Mouse (Mus musculus) lung, postnatal 0 days (tissue): ENCODE results near the gene Vav2. TPM values are rescaled to one million over a fixed set of nuclear protein-coding genes. Genes with fewer than 3 reads are reported as not detected.

Experiments
- ATAC-seq: fragments of 200-750 bp; cut with Nextera tagmentation; 2 replicates; pipeline ENCODE4 v1.8.0; 2017; ENCODE audit warnings: moderate library complexity
- DNase-seq: peaks from one replicate; pipeline ENCODE4 v3.0.0-alpha.2; 2016; ENCODE audit warnings: low spot score
- H3K27ac ChIP-seq: fragments of 300-500 bp; sonication (generic); 2 replicates; pipeline ENCODE4 v1.5.1; 2014; ENCODE audit warnings: antibody characterized with exemption, mild to moderate bottlenecking, low read length, mixed read lengths
- H3K27me3 ChIP-seq: fragments of 300-500 bp; sonication (generic); replicated peaks from 2 replicates; pipeline ENCODE4 v1.6.1; 2014; ENCODE audit warnings: low read length, mixed read lengths; ENCODE audit not compliant: insufficient read depth
- H3K36me3 ChIP-seq: fragments of 300-500 bp; sonication (generic); 2 replicates; pipeline ENCODE4 v1.6.1; 2014; ENCODE audit warnings: low read length, mixed read lengths; ENCODE audit not compliant: insufficient read depth
- H3K4me1 ChIP-seq: fragments of 300-500 bp; sonication (generic); 2 replicates; pipeline ENCODE4 v1.6.1; 2014; ENCODE audit warnings: antibody characterized with exemption, low read depth, low read length, mixed read lengths; ENCODE audit not compliant: insufficient read depth
- H3K4me2 ChIP-seq: fragments of 300-500 bp; sonication (generic); replicated peaks from 2 replicates; pipeline ENCODE4 v1.6.1; 2014; ENCODE audit warnings: low read depth, mild to moderate bottlenecking, low read length, moderate library complexity, mixed read lengths
- H3K4me3 ChIP-seq: fragments of 300-500 bp; sonication (generic); 2 replicates; pipeline ENCODE4 v1.5.1; 2014; ENCODE audit warnings: low read depth, low read length
- H3K9ac ChIP-seq: fragments of 300-500 bp; sonication (generic); replicated peaks from 2 replicates; pipeline ENCODE4 v1.6.1; 2014; ENCODE audit warnings: low read depth, mild to moderate bottlenecking
- H3K9me3 ChIP-seq: fragments of 300-500 bp; sonication (generic); 2 replicates; pipeline ENCODE4 v1.6.1; 2016; ENCODE audit warnings: low read length, mixed read lengths
- CTCF ChIP-seq: IDR thresholded peaks from 2 replicates; pipeline ENCODE4 v1.5.1; 2016; ENCODE audit warnings: antibody characterized with exemption, mild to moderate bottlenecking
- EP300 ChIP-seq: IDR thresholded peaks from 2 replicates; pipeline ENCODE4 v1.6.1; 2016; ENCODE audit warnings: antibody characterized with exemption, mild to moderate bottlenecking, control low read depth
- WGBS: fragments of 180-500 bp; shearing (Covaris S2); extraction: QIAGEN DNeasy Blood & Tissue Kit; methylation state at CpG from one replicate; pipeline ENCODE4 v1.1.7; 2014; 5-methylcytosine and 5-hydroxymethylcytosine counted together
- polyA plus RNA-seq: library from polyadenylated mRNA; unstranded; fragments of >200 nt; fragmentation: Nextera tagmentation; extraction: Ambion mirVana; gene quantifications from 2 replicates; pipeline ENCODE4 v1.2.1, GENCODE M21; 2015

Gene Vav2
- polyA plus RNA-seq, 1 experiment from 2014 or later: 12.1 TPM

GRCm38 (mm10) chr2:27316167-27316566, 110.7 kb downstream of the Vav2 start:
- Histone ChIP-seq H3K9ac (no peak overlapping the region), H3K4me1 (peaks cover 2% of the 10 kb centered on the region; the same call in 1 of the 2 replicates)

GRCm38 (mm10) chr2:27314269-27314668, 112.6 kb downstream of the Vav2 start:
- Histone ChIP-seq H3K4me1 (peaks cover 2% of the 10 kb centered on the region; the same call in 1 of the 2 replicates), H3K9me3 (no peaks in the 10 kb centered on the region), H3K4me2 (no peak overlapping the region), H3K9ac (no peak overlapping the region), H3K27me3 (no peaks in the 10 kb centered on the region), H3K27ac (0 out of 2 replicates have a peak overlapping the region, but pooled peaks have one; percentile 10), H3K4me3 (no peak overlapping the region), H3K36me3 (no peaks in the 10 kb centered on the region)
- no peak for DNase-seq
- ATAC-seq: no peak
- 93% methylated on average over 5 of the region's 5 CpGs for WGBS
- TF ChIP-seq EP300 (no peak), CTCF (no peak)

More at GRCm38 (mm10) chr2:27316167-27316566, 110.7 kb downstream of the Vav2 start:
- ATAC-seq (no peak), DNase-seq (no peak)
- Histone ChIP-seq H3K4me3 (no peak overlapping the region), H3K4me2 (no peak overlapping the region), H3K36me3 (no peaks in the 10 kb centered on the region), H3K9me3 (no peaks in the 10 kb centered on the region), H3K27ac (no peak overlapping the region), H3K27me3 (no peaks in the 10 kb centered on the region)
- 81% methylated on average over 5 of the region's 5 CpGs for WGBS
- TF ChIP-seq EP300 (no peak), CTCF (no peak)

- Histone ChIP-seq H3K4me1 (peaks cover 2% of the 10 kb centered on the region; the same call in 1 of the 2 replicates), H3K36me3 (no peaks in the 10 kb centered on the region), H3K4me3 (no peak overlapping the region), H3K9me3 (no peaks in the 10 kb centered on the region), H3K9ac (no peak overlapping the region), H3K27me3 (no peaks in the 10 kb centered on the region), H3K4me2 (no peak overlapping the region), H3K27ac (no peak overlapping the region; the same call in 1 of the 2 replicates)
- DNase-seq (peak; percentile 89), ATAC-seq (peak; percentile 84)
- TF ChIP-seq CTCF (no peak), EP300 (no peak; the same call in none of the 2 replicates)
- WGBS: 56% methylated on average over 3 of the region's 3 CpGs
Measured at GRCm38 (mm10) chr2:27312500-27312899, 114.3 kb downstream of the Vav2 start.

- Histone ChIP-seq H3K9ac (no peak overlapping the region), H3K27ac (peak overlapping the region; percentile 22; the same call in 1 of the 2 replicates), H3K4me1 (peaks cover 2% of the 10 kb centered on the region; the same call in 1 of the 2 replicates), H3K27me3 (no peaks in the 10 kb centered on the region), H3K9me3 (no peaks in the 10 kb centered on the region), H3K4me3 (no peak overlapping the region), H3K36me3 (no peaks in the 10 kb centered on the region), H3K4me2 (no peak overlapping the region)
- 0 out of 2 replicates have a peak, but pooled peaks have one; percentile 16 for ATAC-seq
- TF ChIP-seq EP300 (no peak), CTCF (no peak)
- no peak for DNase-seq
- 84% methylated on average over 3 of the region's 3 CpGs for WGBS
Measured at GRCm38 (mm10) chr2:27311606-27312005, 115.2 kb downstream of the Vav2 start.

- no peak for TF ChIP-seq EP300
- TF ChIP-seq CTCF: no peak
- ATAC-seq (no peak), DNase-seq (no peak)
- H3K27ac ChIP-seq: no peak overlapping the region
- H3K9ac ChIP-seq: no peak overlapping the region
- no peaks in the 10 kb centered on the region for H3K27me3 ChIP-seq
- H3K4me2 ChIP-seq: no peak overlapping the region
- 75% methylated on average over 5 of the region's 5 CpGs for WGBS
- H3K4me3 ChIP-seq: no peak overlapping the region
- H3K4me1 ChIP-seq: peaks cover 2% of the 10 kb centered on the region; the same call in 1 of the 2 replicates
- no peaks in the 10 kb centered on the region for H3K36me3 ChIP-seq
- no peaks in the 10 kb centered on the region for H3K9me3 ChIP-seq
Measured at GRCm38 (mm10) chr2:27310908-27311307, 115.9 kb downstream of the Vav2 start.

GRCm38 (mm10) chr2:27310221-27310620, 116.6 kb downstream of the Vav2 start:
- no peaks in the 10 kb centered on the region for H3K36me3 ChIP-seq
- no peak overlapping the region for H3K4me2 ChIP-seq
- ATAC-seq (no peak), DNase-seq (no peak)
- TF ChIP-seq CTCF (no peak), EP300 (no peak)
- no peaks in the 10 kb centered on the region for H3K27me3 ChIP-seq
- 80% methylated on average over 5 of the region's 5 CpGs for WGBS
- H3K9me3 ChIP-seq: no peaks in the 10 kb centered on the region
- H3K4me3 ChIP-seq: no peak overlapping the region
- H3K4me1 ChIP-seq: peaks cover 9% of the 10 kb centered on the region; the same call in 1 of the 2 replicates
- no peak overlapping the region for H3K27ac ChIP-seq
- H3K9ac ChIP-seq: no peak overlapping the region
